15 mouse cellular contexts compared by ENCODE assay signal in the genomic region with DNA sequence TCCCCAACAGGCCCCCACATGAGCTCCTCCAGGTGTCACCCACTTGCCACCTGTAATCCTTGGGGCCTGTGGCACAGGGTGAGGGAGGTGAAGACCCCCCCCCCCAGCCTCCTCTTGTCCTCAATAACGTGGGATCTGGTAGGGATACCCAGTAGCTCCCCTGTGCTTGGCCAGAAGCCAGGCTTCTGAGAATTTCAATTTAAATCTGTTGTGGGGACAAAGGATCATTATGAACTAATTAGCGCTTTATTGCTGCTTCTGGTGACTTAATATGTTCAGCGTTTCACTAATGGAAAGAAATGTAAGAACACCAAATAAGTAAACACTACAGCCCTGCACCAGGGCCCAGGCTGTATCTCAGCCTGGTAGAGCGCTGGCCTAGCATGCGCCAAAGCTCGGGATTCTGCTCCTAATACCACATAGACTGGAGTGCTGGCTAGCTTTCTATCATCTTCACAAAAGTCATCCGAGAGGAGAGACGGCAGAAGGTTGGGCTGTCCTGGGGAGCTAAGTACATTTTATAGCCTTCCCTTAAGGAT. TPM values are rescaled to one million over a fixed set of nuclear protein-coding genes. Genes with fewer than 3 reads are reported as not detected.
DNase-seq lines count a peak whose midpoint lies in the region; ATAC-seq and TF ChIP-seq lines count a peak whose summit lies in the region.
"Had no signal": no experiment of that assay in that cellular context is flagged by ENCODE, and none has a peak within 500 bp of the region (broad histone marks: within the 10 kb centered on the region; RNA-seq: fewer than 3 reads in every experiment).

No protein-coding gene starts in this region.

- no peaks in the 10 kb centered on the region for H3K36me3 ChIP-seq in kidney, embryonic 16.5 days (ENCODE audit: insufficient read depth, low read length)
- H3K36me3 ChIP-seq in embryonic facial prominence, embryonic 10.5 days (replicated peaks), result no peaks in the 10 kb centered on the region
- H3K36me3 ChIP-seq in forebrain, embryonic 13.5 days (ENCODE audit: poor library complexity, severe bottlenecking), result no peaks in the 10 kb centered on the region
- H3K36me3 ChIP-seq in midbrain, postnatal 0 days (ENCODE audit: insufficient read depth, low read length), result no peaks in the 10 kb centered on the region

- H3K27ac ChIP-seq in kidney, embryonic 16.5 days (ENCODE audit: low read length), result no peak overlapping the region
- H3K27ac ChIP-seq in embryonic facial prominence, embryonic 10.5 days (replicated peaks), result peak overlapping the region; percentile 52; the same call in 1 of the 2 replicates
- peak overlapping the region; percentile 55 for H3K27ac ChIP-seq in forebrain, embryonic 13.5 days
- no peak overlapping the region for H3K27ac ChIP-seq in midbrain, postnatal 0 days (ENCODE audit: low read depth, low read length)
- H3K27ac ChIP-seq: layer of hippocampus, adult 2 months had no signal

- ATAC-seq in kidney, embryonic 16.5 days (ENCODE audit: low FRiP score, low TSS enrichment), result no peak
- no peak; the same call in 1 of the 2 replicates for ATAC-seq in forebrain, embryonic 13.5 days
- no peak for ATAC-seq in midbrain, postnatal 0 days (ENCODE audit: low FRiP score)
- ATAC-seq: activated CD4-positive, CD25-positive, alpha-beta regulatory T cell, adult 4 months had no signal

- TF ChIP-seq CTCF in midbrain, postnatal 0 days (IDR thresholded peaks at IDR 0.05), result no peak

- peaks cover 17% of the 10 kb centered on the region for H3K4me1 ChIP-seq in kidney, embryonic 16.5 days (ENCODE audit: insufficient read depth, low read length)
- H3K4me1 ChIP-seq in embryonic facial prominence, embryonic 10.5 days, result peaks cover 41% of the 10 kb centered on the region
- H3K4me1 ChIP-seq in forebrain, embryonic 13.5 days, result peaks cover 42% of the 10 kb centered on the region
- no peaks in the 10 kb centered on the region for H3K4me1 ChIP-seq in midbrain, postnatal 0 days (ENCODE audit: insufficient read depth, low read length)

- no peak for DNase-seq in kidney, adult 8-10 months
- DNase-seq in embryonic facial prominence, embryonic 10.5 days (ENCODE audit: low spot score), result no peak
- DNase-seq in midbrain, postnatal 0 days (ENCODE audit: low spot score), result peak; percentile 47
- DNase-seq in adrenal gland, postnatal 14 days, result no peak
- no peak for DNase-seq in left cerebral cortex, adult 18-20 months (ENCODE audit: low spot score in 2 of 2)
- DNase-seq: cerebellum, adult 18-20 months; heart, postnatal 36 days; kidney, adult 18-20 months; lung, embryonic 14.5 days; right cerebral cortex, adult 18-20 months had no signal

- no peak overlapping the region for H3K4me3 ChIP-seq in kidney, embryonic 16.5 days (ENCODE audit: low read length)
- no peak overlapping the region for H3K4me3 ChIP-seq in embryonic facial prominence, embryonic 10.5 days
- no peak overlapping the region for H3K4me3 ChIP-seq in forebrain, embryonic 13.5 days
- H3K4me3 ChIP-seq in midbrain, postnatal 0 days (ENCODE audit: low read depth, low read length), result no peak overlapping the region
- H3K4me3 ChIP-seq: erythroblast, embryonic 14.5 days; layer of hippocampus, adult 2 months had no signal

- no peaks in the 10 kb centered on the region for H3K9me3 ChIP-seq in kidney, embryonic 16.5 days (ENCODE audit: low read length)
- H3K9me3 ChIP-seq in embryonic facial prominence, embryonic 10.5 days, result no peaks in the 10 kb centered on the region
- no peaks in the 10 kb centered on the region for H3K9me3 ChIP-seq in forebrain, embryonic 13.5 days (replicated peaks)
- no peaks in the 10 kb centered on the region for H3K9me3 ChIP-seq in midbrain, postnatal 0 days (ENCODE audit: low read length)

- no peaks in the 10 kb centered on the region for H3K27me3 ChIP-seq in kidney, embryonic 16.5 days (ENCODE audit: insufficient read depth, low read length)
- 0 out of 2 replicates have a peak, but pooled peaks cover 12% of the 10 kb centered on the region for H3K27me3 ChIP-seq in embryonic facial prominence, embryonic 10.5 days (replicated peaks; ENCODE audit: low read depth, poor library complexity, severe bottlenecking)
- 0 out of 2 replicates have a peak, but pooled peaks cover 6% of the 10 kb centered on the region for H3K27me3 ChIP-seq in forebrain, embryonic 13.5 days
- no peaks in the 10 kb centered on the region for H3K27me3 ChIP-seq in midbrain, postnatal 0 days (ENCODE audit: insufficient read depth, low read length)

- WGBS in kidney, embryonic 16.5 days, result 67% methylated on average over 8 of the region's 8 CpGs
- whole genome bisulfite sequencing in embryonic facial prominence, embryonic 10.5 days, result 75% methylated on average over 8 of the region's 8 CpGs
- 51% methylated on average over 8 of the region's 8 CpGs for WGBS in forebrain, embryonic 13.5 days
- WGBS in midbrain, postnatal 0 days, result 65% methylated on average over 8 of the region's 8 CpGs

- peak overlapping the region; percentile 39; the same call in 1 of the 2 replicates for H3K9ac ChIP-seq in kidney, embryonic 16.5 days (replicated peaks; ENCODE audit: low read length)
- no peak overlapping the region for H3K9ac ChIP-seq in forebrain, embryonic 13.5 days
- H3K9ac ChIP-seq in midbrain, postnatal 0 days (replicated peaks; ENCODE audit: low read length, poor library complexity, severe bottlenecking), result no peak overlapping the region
- H3K9ac ChIP-seq: lung, embryonic 14.5 days had no signal

- H3K4me2 ChIP-seq in kidney, embryonic 16.5 days (replicated peaks; ENCODE audit: low read depth, low read length), result no peak overlapping the region
- H3K4me2 ChIP-seq in forebrain, embryonic 13.5 days, result peak overlapping the region; percentile 27
- no peak overlapping the region for H3K4me2 ChIP-seq in midbrain, postnatal 0 days (ENCODE audit: low read depth, low read length, poor library complexity, severe bottlenecking)

RNA-seq across cellular contexts. Expression of a gene that starts 43.1 kb away (rescaled TPM):
- 40.0 and 47.9 TPM in 2 replicates for polyA plus RNA-seq in kidney, embryonic 16.5 days (2015; fragmentation: Nextera tagmentation; extraction: Ambion mirVana)
- polyA plus RNA-seq in embryonic facial prominence, embryonic 10.5 days (2016; fragmentation: Nextera tagmentation; extraction: Ambion mirVana), result 41.7 and 42.8 TPM in 2 replicates
- polyA plus RNA-seq in forebrain, embryonic 13.5 days (2015; fragmentation: Nextera tagmentation; extraction: Ambion mirVana), result 66.4 and 75.0 TPM in 2 replicates
- 33.5 and 40.7 TPM in 2 replicates for total RNA-seq in midbrain, postnatal 0 days (2014; rRNA removed)
- polyA plus RNA-seq in midbrain, postnatal 0 days (2015; fragmentation: Nextera tagmentation; extraction: Ambion mirVana), result 21.4 and 21.6 TPM in 2 replicates
- 11.9 and 16.1 TPM in 2 replicates for total RNA-seq in adrenal gland, postnatal 14 days (2021)
- 10 to 100 TPM; 66.3 to 70.1 TPM for total RNA-seq in left cerebral cortex, adult 18-20 months (2021)

RNA-seq across cellular contexts. Expression of a gene that starts 48.7 kb away (rescaled TPM):
- 1.5 and 1.7 TPM in 2 replicates for polyA plus RNA-seq in kidney, embryonic 16.5 days (2015; fragmentation: Nextera tagmentation; extraction: Ambion mirVana)
- polyA plus RNA-seq in embryonic facial prominence, embryonic 10.5 days (2016; fragmentation: Nextera tagmentation; extraction: Ambion mirVana), result 4.3 and 4.5 TPM in 2 replicates
- polyA plus RNA-seq in forebrain, embryonic 13.5 days (2015; fragmentation: Nextera tagmentation; extraction: Ambion mirVana), result 1.5 and 2.1 TPM in 2 replicates
- total RNA-seq in midbrain, postnatal 0 days (2014; rRNA removed), result 2.2 and 3.3 TPM in 2 replicates
- polyA plus RNA-seq in midbrain, postnatal 0 days (2015; fragmentation: Nextera tagmentation; extraction: Ambion mirVana), result 1.4 and 2.0 TPM in 2 replicates
- total RNA-seq in adrenal gland, postnatal 14 days (2021), result 0.74 and 0.86 TPM in 2 replicates
- total RNA-seq in left cerebral cortex, adult 18-20 months (2021), result 1 to 10 TPM; 3.8 to 4.2 TPM

Comparison
In these comparisons a context has a peak if more than half of its experiments do, and no peak if none do; other contexts are left out.
1. H3K27ac ChIP-seq: peak in embryonic facial prominence, embryonic 10.5 days (single experiment) and forebrain, embryonic 13.5 days (single experiment); none in kidney, embryonic 16.5 days (single experiment) and midbrain, postnatal 0 days (single experiment).